Mouse (Mus musculus) C2C12 (cell line): ENCODE results near the gene Cdk4.

Experiments used
- CEBPB ChIP-seq: IDR thresholded peaks from one replicate; pipeline ENCODE4 v1.6.1; 2011; ENCODE audit warnings: low read depth, mild to moderate bottlenecking, control low read depth, moderate library complexity
- CTCF ChIP-seq: IDR thresholded peaks from one replicate; pipeline ENCODE4 v1.5.1; 2011; ENCODE audit not compliant: control insufficient read depth, insufficient read depth, insufficient read length
- MAX ChIP-seq: IDR thresholded peaks from one replicate; pipeline ENCODE4 v1.6.1; 2011; ENCODE audit warnings: mild to moderate bottlenecking, control low read depth
- MYOD1 ChIP-seq: IDR thresholded peaks from one replicate; pipeline ENCODE4 v1.6.1; 2011; ENCODE audit warnings: low read depth; ENCODE audit not compliant: control insufficient read depth, insufficient read length
- USF1 ChIP-seq: IDR thresholded peaks from one replicate; pipeline ENCODE4 v1.6.1; 2011; ENCODE audit warnings: low read depth, mild to moderate bottlenecking, control low read depth, moderate library complexity

DNA sequence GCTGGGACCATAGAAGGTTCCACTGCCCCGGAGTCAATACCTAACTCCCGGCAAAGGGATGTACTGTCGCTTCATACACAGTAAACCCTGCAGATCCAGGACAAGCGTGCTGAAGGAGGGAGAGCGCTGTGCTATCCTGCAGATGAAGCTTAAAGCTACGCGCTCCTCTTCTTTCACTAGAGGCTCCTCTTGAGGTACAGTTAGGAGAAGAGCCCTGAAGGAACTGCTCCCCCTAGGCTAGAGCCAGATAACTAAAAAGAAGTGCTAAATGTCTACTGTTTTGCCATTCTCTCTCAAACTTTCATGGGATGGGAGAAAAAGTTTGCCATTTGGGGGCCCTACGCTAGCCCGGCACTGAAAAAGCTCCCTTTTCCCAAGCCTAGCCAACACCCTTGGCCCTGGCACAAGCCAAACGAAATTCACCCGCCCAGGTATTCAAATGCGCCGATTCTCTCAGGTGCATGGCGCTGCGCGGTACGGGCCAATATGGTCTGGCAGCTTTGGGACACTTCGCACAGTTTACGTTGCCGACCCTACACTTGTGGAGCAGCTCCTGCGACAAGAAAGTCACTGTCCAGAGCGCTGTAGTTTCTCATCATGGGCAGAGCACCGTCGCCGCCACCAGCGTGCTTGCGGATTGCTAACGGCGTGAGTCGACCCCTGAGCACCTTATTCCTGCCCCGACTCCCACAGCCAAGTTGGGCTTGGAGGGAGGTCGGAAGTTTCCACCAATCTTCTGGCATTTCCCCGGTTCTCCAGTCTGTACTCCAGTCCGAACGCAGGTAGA, 14.5 kb upstream of the Cdk4 start:
- TF ChIP-seq CTCF = no peak
- no peak for TF ChIP-seq MYOD1
- no peak for TF ChIP-seq USF1
- no peak for TF ChIP-seq MAX
- TF ChIP-seq CEBPB = no peak
